8 mouse cellular contexts compared by ENCODE assay signal in genomic region chr2:173659926-173660684, GRCm38 (mm10). TPM values are rescaled to one million over a fixed set of nuclear protein-coding genes. Genes with fewer than 3 reads are reported as not detected.
DNase-seq lines count a peak whose midpoint lies in the region; ATAC-seq and TF ChIP-seq lines count a peak whose summit lies in the region.

No protein-coding gene starts in this region.

- ATAC-seq in neural tube, embryonic 14.5 days (ENCODE audit: low read depth): peak; percentile 77; the same call in 1 of the 2 replicates

- no peak for DNase-seq in layer of hippocampus, adult 2 months (ENCODE audit: low spot score in 2 of 2)
- DNase-seq in layer of hippocampus, postnatal 10 days (ENCODE audit: low spot score in 2 of 2): no peak
- DNase-seq in NIH3T3 (ENCODE audit: low read depth): peak; percentile 26
- DNase-seq in forebrain, embryonic 10.5 days (ENCODE audit: extremely low spot score, low spot score): no peak
- DNase-seq in limb, embryonic 10.5 days (ENCODE audit: low spot score): no peak
- no peak for DNase-seq in right cerebral cortex, postnatal 36 days (ENCODE audit: low spot score in 2 of 2)
- DNase-seq in adrenal gland, postnatal 25 days: no peak

- peak overlapping the region; percentile 91 for H3K4me2 ChIP-seq in neural tube, embryonic 14.5 days (ENCODE audit: low read depth, low read length)

- peak overlapping the region; percentile 96 for H3K4me3 ChIP-seq in layer of hippocampus, adult 2 months
- H3K4me3 ChIP-seq in forebrain, embryonic 10.5 days: peak overlapping the region; percentile 97
- H3K4me3 ChIP-seq in limb, embryonic 10.5 days: peak overlapping the region; percentile 99
- peak overlapping the region; percentile 93 for H3K4me3 ChIP-seq in neural tube, embryonic 14.5 days (ENCODE audit: low read depth, low read length)

- TF ChIP-seq CTCF in layer of hippocampus, adult 2 months (conservative IDR thresholded peaks at IDR 0.05): no peak

- WGBS in forebrain, embryonic 10.5 days: 2% methylated on average over 49 of the region's 52 CpGs
- WGBS in limb, embryonic 10.5 days: under 1% methylated on average over 51 of the region's 52 CpGs
- under 1% methylated on average over 38 of the region's 52 CpGs for WGBS in neural tube, embryonic 14.5 days

- no peaks in the 10 kb centered on the region for H3K27me3 ChIP-seq in forebrain, embryonic 10.5 days (ENCODE audit: poor library complexity, severe bottlenecking)
- no peaks in the 10 kb centered on the region for H3K27me3 ChIP-seq in limb, embryonic 10.5 days (ENCODE audit: low read depth, poor library complexity, severe bottlenecking)
- H3K27me3 ChIP-seq in neural tube, embryonic 14.5 days (ENCODE audit: control insufficient read depth, insufficient read depth, low read length): no peaks in the 10 kb centered on the region

- peak overlapping the region; percentile 75 for H3K9ac ChIP-seq in neural tube, embryonic 14.5 days (replicated peaks; ENCODE audit: low read depth, low read length)

- H3K4me1 ChIP-seq in forebrain, embryonic 10.5 days: peaks cover 38% of the 10 kb centered on the region
- H3K4me1 ChIP-seq in limb, embryonic 10.5 days: peaks cover 29% of the 10 kb centered on the region
- H3K4me1 ChIP-seq in neural tube, embryonic 14.5 days (ENCODE audit: control insufficient read depth, insufficient read depth, low read length): peaks cover 14% of the 10 kb centered on the region

- no peaks in the 10 kb centered on the region for H3K9me3 ChIP-seq in forebrain, embryonic 10.5 days
- H3K9me3 ChIP-seq in limb, embryonic 10.5 days (replicated peaks): no peaks in the 10 kb centered on the region
- H3K9me3 ChIP-seq in neural tube, embryonic 14.5 days (ENCODE audit: control insufficient read depth, low read length): no peaks in the 10 kb centered on the region

- peak overlapping the region; percentile 83 for H3K27ac ChIP-seq in layer of hippocampus, adult 2 months
- peak overlapping the region; percentile 96 for H3K27ac ChIP-seq in forebrain, embryonic 10.5 days
- H3K27ac ChIP-seq in limb, embryonic 10.5 days: peak overlapping the region; percentile 97
- no peak overlapping the region for H3K27ac ChIP-seq in neural tube, embryonic 14.5 days (ENCODE audit: low read depth, low read length)

- H3K36me3 ChIP-seq in forebrain, embryonic 10.5 days (replicated peaks): peaks cover 44% of the 10 kb centered on the region
- peaks cover 45% of the 10 kb centered on the region for H3K36me3 ChIP-seq in limb, embryonic 10.5 days
- H3K36me3 ChIP-seq in neural tube, embryonic 14.5 days (ENCODE audit: control insufficient read depth, insufficient read depth, low read length): peaks cover 5% of the 10 kb centered on the region; the same call in 1 of the 2 replicates

RNA-seq across cellular contexts. Expression of gene Rab22a, which starts 0.5 kb away (rescaled TPM):
- 10 to 100 TPM; 23.9 to 28.3 TPM for total RNA-seq in layer of hippocampus, adult 2 months (2021)
- total RNA-seq in layer of hippocampus, postnatal 10 days (2021): 10 to 100 TPM; 22.3 to 24.4 TPM
- polyA plus RNA-seq in forebrain, embryonic 10.5 days (2016; fragmentation: Nextera tagmentation; extraction: Ambion mirVana): 23.0 and 25.2 TPM in 2 replicates
- polyA plus RNA-seq in limb, embryonic 10.5 days (2016; fragmentation: Nextera tagmentation; extraction: Ambion mirVana): 23.8 and 28.4 TPM in 2 replicates
- 35.5 and 38.4 TPM in 2 replicates for polyA plus RNA-seq in neural tube, embryonic 14.5 days (2014; fragmentation: Nextera tagmentation; extraction: Ambion mirVana)
- total RNA-seq in adrenal gland, postnatal 25 days (2021): 27.0 and 31.9 TPM in 2 replicates

RNA-seq across cellular contexts. Expression of gene 1700010B08Rik, which starts 59.1 kb away (rescaled TPM):
- total RNA-seq in layer of hippocampus, adult 2 months (2021): not detected
- not detected for total RNA-seq in layer of hippocampus, postnatal 10 days (2021)
- not detected in 2 replicates for polyA plus RNA-seq in forebrain, embryonic 10.5 days (2016; fragmentation: Nextera tagmentation; extraction: Ambion mirVana)
- not detected in 2 replicates for polyA plus RNA-seq in limb, embryonic 10.5 days (2016; fragmentation: Nextera tagmentation; extraction: Ambion mirVana)
- polyA plus RNA-seq in neural tube, embryonic 14.5 days (2014; fragmentation: Nextera tagmentation; extraction: Ambion mirVana): not detected in 2 replicates
- not detected in 2 replicates for total RNA-seq in adrenal gland, postnatal 25 days (2021)
